Mouse (Mus musculus) spleen, adult 2 months (tissue): ENCODE measurements at regions not wholly inside any gene's neighbourhood (a gene's known extent, or its start where the extent isn't known, plus 50 kb on each side); places are given as distances from the start of the nearest gene placed in this dataset.

Experiments
- DNase-seq, 2 experiments: peaks; one replicate each; pipeline versions ENCODE4 v3.0.0 to v3.0.0-alpha.2; 2012 to 2021; ENCODE audit warnings: low spot score in 2 of 2, low read depth in 1 of 2
- H3K27ac ChIP-seq: fragments of 200-500 bp; 2 replicates; pipeline ENCODE4 v1.5.1; 2012; ENCODE audit warnings: low read length, inconsistent platforms; ENCODE audit not compliant: insufficient read depth
- H3K27me3 ChIP-seq: fragments of 200-500 bp; 2 replicates; pipeline ENCODE4 v1.6.1; 2012; ENCODE audit warnings: mild to moderate bottlenecking, moderate library complexity, low read length, inconsistent platforms; ENCODE audit not compliant: control insufficient read depth, insufficient read depth
- H3K36me3 ChIP-seq: fragments of 200-500 bp; 2 replicates; pipeline ENCODE4 v1.6.1; 2012; ENCODE audit warnings: mild to moderate bottlenecking, low read length, inconsistent platforms; ENCODE audit not compliant: control insufficient read depth, insufficient read depth
- H3K4me1 ChIP-seq: fragments of 200-500 bp; 2 replicates; pipeline ENCODE4 v1.6.1; 2011; ENCODE audit warnings: inconsistent platforms; ENCODE audit not compliant: control insufficient read depth, insufficient read depth, insufficient read length
- H3K4me3 ChIP-seq: fragments of 200-500 bp; 2 replicates; pipeline ENCODE4 v1.5.1; 2011; ENCODE audit warnings: mild to moderate bottlenecking, inconsistent platforms; ENCODE audit not compliant: insufficient read depth, insufficient read length; ENCODE audit errors: extremely low read depth
- CTCF ChIP-seq: fragments of 200-500 bp; IDR thresholded peaks from 2 replicates; pipeline ENCODE4 v1.5.1; 2011; ENCODE audit warnings: mild to moderate bottlenecking, inconsistent platforms; ENCODE audit not compliant: insufficient read depth, insufficient read length, insufficient replicate concordance; ENCODE audit errors: extremely low read depth
- POLR2A ChIP-seq: fragments of 200-500 bp; IDR thresholded peaks from 2 replicates; pipeline ENCODE4 v1.6.1; 2011; ENCODE audit warnings: low read depth, low read length, inconsistent platforms
- WGBS: fragments of 180-500 bp; shearing (Covaris S2); methylation state at CpG from one replicate; pipeline ENCODE4 v1.1.7; 2018; 5-methylcytosine and 5-hydroxymethylcytosine counted together

DNA sequence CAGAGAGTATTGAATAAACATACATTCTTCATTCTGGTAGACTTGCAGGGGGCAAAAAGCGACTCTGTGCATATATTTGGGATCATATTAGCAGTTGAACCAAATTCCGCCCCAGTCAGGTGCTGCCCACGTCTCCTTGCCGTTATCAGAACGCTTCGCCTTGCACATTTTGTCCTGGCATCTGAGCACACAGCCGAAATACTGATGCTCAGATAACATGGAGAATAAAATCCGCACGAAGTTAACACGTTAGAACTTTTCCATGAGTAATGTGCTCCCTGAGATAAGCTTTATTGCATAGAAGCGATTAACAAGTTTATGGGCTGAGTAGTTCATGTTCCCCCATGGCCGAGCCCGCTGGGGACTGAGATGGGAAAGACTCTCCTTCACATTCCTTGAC, 80.5 kb upstream of the 1700020N01Rik start:
- TF ChIP-seq CTCF, result no peak
- TF ChIP-seq POLR2A, result no peak
- no peak for DNase-seq
- Histone ChIP-seq H3K27ac (no peak overlapping the region), H3K4me1 (no peaks in the 10 kb centered on the region), H3K36me3 (no peaks in the 10 kb centered on the region), H3K4me3 (no peak overlapping the region), H3K27me3 (no peaks in the 10 kb centered on the region)
- 89% methylated on average over 13 of the region's 13 CpGs for WGBS

DNA sequence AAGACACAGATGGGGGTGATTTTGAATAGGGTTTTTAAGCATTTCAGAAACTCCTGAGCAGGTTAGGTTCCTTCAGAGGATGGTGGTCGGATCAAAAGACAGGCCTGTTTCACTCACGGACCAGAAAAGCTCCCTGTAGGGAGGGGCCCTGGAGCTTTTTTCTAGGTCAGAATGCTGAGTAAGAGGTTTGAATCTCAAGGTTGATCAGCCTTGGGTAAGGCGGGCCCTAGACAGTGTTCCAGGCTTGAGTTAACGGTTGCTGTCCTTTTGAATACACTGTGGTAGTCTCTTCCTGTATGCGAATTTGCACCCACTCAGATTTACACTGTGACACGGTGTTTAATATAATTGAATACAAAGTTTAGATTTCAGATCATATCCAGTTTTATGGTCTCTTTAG, 75.2 kb upstream of the 1700020N01Rik start:
- DNase-seq, result no peak
- Histone ChIP-seq H3K27ac (no peak overlapping the region), H3K4me3 (no peak overlapping the region), H3K27me3 (no peaks in the 10 kb centered on the region), H3K4me1 (no peaks in the 10 kb centered on the region), H3K36me3 (no peaks in the 10 kb centered on the region)
- no peak for TF ChIP-seq CTCF
- TF ChIP-seq POLR2A, result no peak
- 79% methylated on average over 6 of the region's 6 CpGs for WGBS

DNA sequence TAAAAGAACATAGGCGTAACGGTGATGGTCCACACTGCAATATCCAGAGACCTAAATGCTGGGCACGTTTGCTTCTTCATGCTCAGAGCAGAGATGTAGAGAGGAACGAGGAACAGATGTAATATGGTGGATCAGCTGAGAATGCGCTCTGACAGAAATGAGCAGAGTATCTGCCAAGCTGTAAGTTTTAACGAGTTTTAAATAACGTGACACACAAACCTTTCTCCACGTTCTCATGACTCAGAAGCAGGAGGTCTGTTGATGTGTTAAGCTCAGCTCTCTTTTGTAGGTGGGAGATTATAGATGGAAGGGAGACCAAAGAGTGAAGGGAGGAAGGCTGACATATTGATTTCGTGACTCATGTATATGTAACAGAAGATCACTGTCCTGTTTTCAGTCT, 72.1 kb upstream of the 1700020N01Rik start:
- Histone ChIP-seq H3K4me3 (no peak overlapping the region), H3K36me3 (no peaks in the 10 kb centered on the region), H3K27ac (no peak overlapping the region), H3K4me1 (no peaks in the 10 kb centered on the region), H3K27me3 (no peaks in the 10 kb centered on the region)
- TF ChIP-seq CTCF, result no peak
- TF ChIP-seq POLR2A, result no peak
- 94% methylated on average over 9 of the region's 9 CpGs for WGBS
- DNase-seq, result no peak

DNA sequence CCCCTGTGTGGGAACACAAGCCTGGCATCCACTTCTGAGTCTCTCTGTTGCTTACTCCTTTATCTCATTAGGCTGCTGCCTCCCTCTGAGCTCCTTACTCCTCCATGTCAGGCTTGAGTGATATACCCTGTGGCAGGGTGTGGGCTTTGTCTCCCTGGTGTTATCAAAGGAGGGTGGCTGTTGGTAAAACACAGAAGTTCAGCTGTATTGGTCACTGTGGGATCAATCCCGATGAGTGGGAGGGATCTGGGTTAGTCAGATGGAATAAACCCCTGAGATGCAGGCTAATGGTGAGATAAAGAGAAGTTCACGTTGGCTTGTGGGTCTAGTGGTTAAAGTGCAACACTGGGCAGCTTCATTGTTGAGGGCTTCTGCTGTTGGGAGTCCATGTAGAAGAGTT, 67.4 kb upstream of the 1700020N01Rik start:
- Histone ChIP-seq H3K36me3 (no peaks in the 10 kb centered on the region), H3K27ac (no peak overlapping the region), H3K27me3 (no peaks in the 10 kb centered on the region), H3K4me3 (no peak overlapping the region), H3K4me1 (no peaks in the 10 kb centered on the region)
- DNase-seq, result no peak
- 59% methylated on average over 2 of the region's 2 CpGs for WGBS
- TF ChIP-seq POLR2A, result no peak
- no peak for TF ChIP-seq CTCF

DNA sequence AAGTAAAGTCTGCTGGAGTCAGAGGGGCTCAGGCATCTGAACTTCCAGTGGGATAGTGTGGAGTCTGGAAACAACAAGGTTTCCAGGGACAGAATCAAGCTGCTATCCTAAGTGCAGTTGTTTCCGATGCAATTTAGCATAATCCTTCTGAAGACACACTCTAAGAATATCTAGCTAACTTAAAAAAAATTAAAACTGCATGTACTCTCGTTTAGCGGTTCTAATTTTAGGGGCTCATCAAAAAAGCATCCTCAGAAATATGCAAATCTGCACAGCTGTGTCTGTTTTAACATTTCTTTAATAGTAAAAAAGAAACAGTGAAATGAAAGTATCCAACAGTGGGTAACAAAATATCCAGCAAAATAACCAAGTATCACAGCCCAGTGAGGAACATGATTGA, 64.5 kb upstream of the 1700020N01Rik start:
- no peak for DNase-seq
- H3K27me3 ChIP-seq, result no peaks in the 10 kb centered on the region
- no peak overlapping the region for H3K27ac ChIP-seq
- WGBS, result 34% methylated on average over 3 of the region's 3 CpGs
- H3K4me1 ChIP-seq, result no peaks in the 10 kb centered on the region
- TF ChIP-seq POLR2A (no peak), CTCF (no peak)
- H3K4me3 ChIP-seq, result no peak overlapping the region
- H3K36me3 ChIP-seq, result no peaks in the 10 kb centered on the region

DNA sequence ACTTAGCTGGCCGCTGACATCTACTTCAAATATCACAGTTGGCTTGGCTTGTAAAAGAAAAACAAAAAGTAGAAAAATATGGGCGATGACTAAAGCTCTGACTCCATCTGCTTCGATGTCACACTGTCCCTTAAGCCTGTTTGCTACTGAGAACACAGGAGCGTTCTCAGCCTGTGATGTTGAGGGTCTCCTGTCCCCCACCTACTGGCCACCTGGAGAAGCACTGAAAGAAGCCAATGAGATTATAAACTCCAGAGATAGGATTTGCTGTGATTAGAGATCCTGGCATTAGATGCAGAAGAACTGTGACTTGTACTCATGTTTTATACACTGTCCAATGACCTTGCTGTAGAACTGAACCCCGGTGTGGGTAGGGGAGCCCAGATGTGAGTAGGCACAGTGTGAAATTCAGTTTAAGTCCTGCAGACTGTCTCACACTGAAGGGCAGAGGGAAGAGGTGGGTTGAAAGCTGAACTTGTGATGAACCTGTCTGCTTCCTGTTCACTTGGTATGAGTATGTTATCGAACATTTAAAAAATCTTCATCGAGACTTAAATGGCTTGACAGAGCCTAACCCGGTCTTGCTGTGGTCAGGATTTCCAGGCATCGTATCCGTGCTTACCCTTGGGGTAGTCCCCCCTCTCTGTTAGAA, 63.7 kb upstream of the 1700020N01Rik start:
- H3K36me3 ChIP-seq, result no peaks in the 10 kb centered on the region
- no peak for TF ChIP-seq POLR2A
- no peak for TF ChIP-seq CTCF
- no peak overlapping the region for H3K27ac ChIP-seq
- H3K4me3 ChIP-seq, result no peak overlapping the region
- H3K27me3 ChIP-seq, result no peaks in the 10 kb centered on the region
- no peaks in the 10 kb centered on the region for H3K4me1 ChIP-seq
- WGBS, result 76% methylated on average over 10 of the region's 10 CpGs
- no peak for DNase-seq

DNA sequence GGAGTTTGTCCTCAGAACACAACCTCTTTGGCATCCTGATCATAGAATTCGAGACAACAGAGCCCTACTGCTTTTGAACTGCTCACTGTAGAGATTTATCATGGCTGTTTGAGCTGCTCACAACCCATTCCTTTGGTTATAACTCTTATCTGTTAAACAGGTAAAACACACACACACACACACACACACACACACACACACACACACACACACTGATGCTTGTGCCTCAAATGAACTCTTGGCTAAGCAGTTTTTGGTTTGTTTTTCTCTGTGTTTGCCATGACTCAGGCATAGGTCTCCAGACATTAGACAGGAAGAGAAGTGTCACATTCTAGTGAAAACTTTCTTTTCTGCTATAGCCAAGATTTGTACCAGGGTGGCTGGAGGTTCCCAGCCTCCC, 60.8 kb upstream of the 1700020N01Rik start:
- Histone ChIP-seq H3K4me1 (no peaks in the 10 kb centered on the region), H3K27me3 (no peaks in the 10 kb centered on the region), H3K4me3 (no peak overlapping the region), H3K27ac (no peak overlapping the region), H3K36me3 (no peaks in the 10 kb centered on the region)
- 73% methylated on average over 1 of the region's 1 CpGs for WGBS
- no peak for DNase-seq
- TF ChIP-seq CTCF, result no peak
- no peak for TF ChIP-seq POLR2A
